Mouse (Mus musculus) heart, embryonic 16.5 days (tissue): ENCODE data around the gene Slc25a4. TPM values are rescaled to one million over a fixed set of nuclear protein-coding genes. Genes with fewer than 3 reads are reported as not detected.
A peak's percentile ranks its signal among the peaks of the same experiment; 100 is the strongest.

ENCODE experiments used
- ATAC-seq: fragments of 200-750 bp; cut with Nextera tagmentation; replicated peaks from 2 replicates; pipeline ENCODE4 v1.8.0; 2017; ENCODE audit warnings: moderate number of reproducible peaks; ENCODE audit not compliant: insufficient read depth, low FRiP score; ENCODE audit errors: extremely low read depth
- H3K27ac ChIP-seq: fragments of 300-500 bp; sonication (generic); 2 replicates; pipeline ENCODE4 v1.5.1; 2014; ENCODE audit warnings: mild to moderate bottlenecking, low read length, control low read depth, moderate library complexity
- H3K27me3 ChIP-seq: fragments of 300-500 bp; sonication (generic); 2 replicates; pipeline ENCODE4 v1.6.1; 2014; ENCODE audit warnings: low read length, mixed read lengths; ENCODE audit not compliant: control insufficient read depth, insufficient read depth
- H3K36me3 ChIP-seq: fragments of 300-500 bp; sonication (generic); 2 replicates; pipeline ENCODE4 v1.6.1; 2014; ENCODE audit not compliant: control insufficient read depth, insufficient read depth
- H3K4me1 ChIP-seq: fragments of 300-500 bp; sonication (generic); 2 replicates; pipeline ENCODE4 v1.6.1; 2014; ENCODE audit warnings: low read length, mixed read lengths; ENCODE audit not compliant: control insufficient read depth, insufficient read depth
- H3K4me2 ChIP-seq: fragments of 300-500 bp; sonication (generic); 2 replicates; pipeline ENCODE4 v1.6.1; 2014; ENCODE audit warnings: low read depth, mild to moderate bottlenecking, control low read depth, low read length
- H3K4me3 ChIP-seq: fragments of 300-500 bp; sonication (generic); 2 replicates; pipeline ENCODE4 v1.5.1; 2014; ENCODE audit warnings: mild to moderate bottlenecking, control low read depth, low read length
- H3K9ac ChIP-seq: fragments of 300-500 bp; sonication (generic); 2 replicates; pipeline ENCODE4 v1.6.1; 2014; ENCODE audit warnings: low read length, control low read depth
- H3K9me3 ChIP-seq: fragments of 300-500 bp; sonication (generic); replicated peaks from 2 replicates; pipeline ENCODE4 v1.6.1; 2016; ENCODE audit warnings: low read length; ENCODE audit not compliant: control insufficient read depth
- WGBS: fragments of 180-500 bp; shearing (Covaris S2); extraction: QIAGEN DNeasy Blood & Tissue Kit; methylation state at CpG from one replicate; pipeline ENCODE4 v1.1.7; 2014; 5-methylcytosine and 5-hydroxymethylcytosine counted together
- polyA plus RNA-seq: library from polyadenylated mRNA; unstranded; fragments of >200 nt; fragmentation: Nextera tagmentation; extraction: Ambion mirVana; gene quantifications from 2 replicates; pipeline ENCODE4 v1.2.1, GENCODE M21; 2015

The Slc25a4 gene
- polyA plus RNA-seq, 1 experiment from 2014 or later, result 2,893 TPM

DNA sequence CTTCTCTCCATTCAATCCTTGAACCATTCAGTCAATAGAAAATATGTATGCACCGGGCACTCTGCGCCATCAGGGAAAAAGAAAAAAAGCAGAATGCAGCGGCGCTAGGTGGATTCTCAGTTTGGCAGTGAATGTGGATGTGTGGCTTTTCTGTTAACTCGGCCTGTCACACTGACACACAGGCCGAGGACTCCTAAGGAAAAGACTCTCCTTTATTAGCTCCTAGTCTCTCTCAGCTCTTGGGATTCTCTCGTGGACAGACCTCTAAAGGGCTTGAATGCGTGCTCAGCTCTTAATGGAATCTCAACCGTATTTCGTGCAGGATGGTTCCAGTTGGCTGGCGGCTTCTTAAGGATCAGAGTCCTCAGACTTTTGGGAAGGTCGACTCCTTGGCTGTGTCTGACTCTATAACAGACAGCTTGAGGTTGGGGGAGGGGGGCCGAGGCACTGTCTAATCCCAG, 557 bp upstream of the Slc25a4 start:
- no peak for ATAC-seq
- Histone ChIP-seq H3K9ac (peak overlapping the region; percentile 93), H3K36me3 (peaks cover 25% of the 10 kb centered on the region), H3K4me3 (peak overlapping the region; percentile 65), H3K27me3 (no peaks in the 10 kb centered on the region), H3K9me3 (no peaks in the 10 kb centered on the region), H3K4me2 (peak overlapping the region; percentile 83), H3K4me1 (peaks cover 48% of the 10 kb centered on the region), H3K27ac (peak overlapping the region; percentile 97)
- 6% methylated on average over 13 of the region's 13 CpGs for WGBS

DNA sequence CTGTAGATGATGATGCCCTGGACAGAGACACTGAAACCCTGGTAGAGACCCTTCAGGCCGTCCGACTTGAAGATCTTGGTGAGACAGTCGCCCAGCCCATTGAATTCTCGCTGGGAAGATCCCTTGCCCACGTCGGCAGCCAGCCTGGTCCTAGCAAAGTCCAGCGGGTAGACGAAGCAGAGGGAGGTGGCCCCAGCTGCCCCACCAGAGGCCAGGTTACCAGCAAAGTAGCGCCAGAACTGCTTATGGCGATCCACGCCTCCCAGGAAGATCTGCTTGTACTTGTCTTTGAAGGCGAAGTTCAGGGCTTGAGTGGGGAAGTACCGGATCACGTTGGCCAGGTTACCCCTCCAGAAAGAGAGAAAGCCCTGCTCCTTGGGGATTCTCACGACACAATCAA, 2.0 kb downstream of the Slc25a4 start:
- Histone ChIP-seq H3K9ac (peak overlapping the region; percentile 93), H3K4me2 (peak overlapping the region; percentile 83), H3K9me3 (no peaks in the 10 kb centered on the region), H3K36me3 (peaks cover 44% of the 10 kb centered on the region), H3K27me3 (no peaks in the 10 kb centered on the region), H3K27ac (peak overlapping the region; percentile 97), H3K4me1 (peaks cover 50% of the 10 kb centered on the region), H3K4me3 (peak overlapping the region; percentile 65)
- ATAC-seq, result no peak
- WGBS, result 52% methylated on average over 15 of the region's 15 CpGs

DNA sequence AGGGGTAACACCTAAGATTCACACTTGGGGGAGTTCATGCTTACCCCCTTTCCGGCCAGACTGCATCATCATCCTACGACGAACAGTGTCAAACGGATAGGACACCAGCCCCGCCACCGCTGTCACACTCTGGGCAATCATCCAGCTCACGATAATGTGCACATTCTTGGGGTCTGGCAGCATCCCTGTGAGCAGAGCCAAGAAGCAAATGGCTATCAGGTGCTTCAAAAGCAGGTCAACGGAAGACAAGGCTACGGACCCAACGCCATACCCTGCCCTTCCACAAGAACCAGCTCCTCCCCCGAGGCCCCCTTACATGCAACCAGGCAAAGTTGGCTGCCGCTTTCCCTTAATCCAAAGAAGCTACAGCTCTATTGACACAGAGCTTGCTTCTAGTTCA, 2.7 kb downstream of the Slc25a4 start:
- peak; percentile 3; the same call in 1 of the 2 replicates for ATAC-seq
- Histone ChIP-seq H3K27ac (peak overlapping the region; percentile 97), H3K9ac (peak overlapping the region; percentile 93), H3K9me3 (no peaks in the 10 kb centered on the region), H3K4me1 (peaks cover 50% of the 10 kb centered on the region), H3K36me3 (peaks cover 47% of the 10 kb centered on the region), H3K27me3 (no peaks in the 10 kb centered on the region), H3K4me2 (peak overlapping the region; percentile 83), H3K4me3 (peak overlapping the region; percentile 65)
- WGBS, result 37% methylated on average over 12 of the region's 12 CpGs

DNA sequence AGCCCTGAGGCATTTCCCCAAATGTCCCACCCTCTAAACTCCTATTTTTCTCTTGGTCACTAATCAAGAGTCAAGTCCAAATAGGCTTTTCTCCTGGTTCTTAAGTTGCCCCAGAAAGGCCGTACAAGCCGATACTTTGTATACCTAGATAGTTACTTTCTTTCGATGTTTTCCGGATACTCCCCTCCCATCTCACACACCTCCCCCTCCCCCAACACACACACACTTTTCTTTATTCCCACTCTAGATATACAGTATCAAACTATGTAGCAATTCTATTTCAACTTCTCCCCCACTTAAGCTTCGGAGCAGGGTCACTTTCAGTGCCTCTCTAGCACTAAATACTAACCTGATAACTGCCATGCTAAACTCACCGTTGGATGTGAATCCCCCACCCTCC, 5.0 kb downstream of the Slc25a4 start:
- Histone ChIP-seq H3K4me1 (peaks cover 37% of the 10 kb centered on the region), H3K4me2 (0 out of 2 replicates have a peak overlapping the region, but pooled peaks have one; percentile 6), H3K27ac (peak overlapping the region; percentile 26), H3K9ac (no peak overlapping the region), H3K36me3 (peaks cover 50% of the 10 kb centered on the region), H3K9me3 (no peaks in the 10 kb centered on the region), H3K27me3 (no peaks in the 10 kb centered on the region), H3K4me3 (no peak overlapping the region)
- ATAC-seq, result no peak
- 75% methylated on average over 6 of the region's 6 CpGs for WGBS

DNA sequence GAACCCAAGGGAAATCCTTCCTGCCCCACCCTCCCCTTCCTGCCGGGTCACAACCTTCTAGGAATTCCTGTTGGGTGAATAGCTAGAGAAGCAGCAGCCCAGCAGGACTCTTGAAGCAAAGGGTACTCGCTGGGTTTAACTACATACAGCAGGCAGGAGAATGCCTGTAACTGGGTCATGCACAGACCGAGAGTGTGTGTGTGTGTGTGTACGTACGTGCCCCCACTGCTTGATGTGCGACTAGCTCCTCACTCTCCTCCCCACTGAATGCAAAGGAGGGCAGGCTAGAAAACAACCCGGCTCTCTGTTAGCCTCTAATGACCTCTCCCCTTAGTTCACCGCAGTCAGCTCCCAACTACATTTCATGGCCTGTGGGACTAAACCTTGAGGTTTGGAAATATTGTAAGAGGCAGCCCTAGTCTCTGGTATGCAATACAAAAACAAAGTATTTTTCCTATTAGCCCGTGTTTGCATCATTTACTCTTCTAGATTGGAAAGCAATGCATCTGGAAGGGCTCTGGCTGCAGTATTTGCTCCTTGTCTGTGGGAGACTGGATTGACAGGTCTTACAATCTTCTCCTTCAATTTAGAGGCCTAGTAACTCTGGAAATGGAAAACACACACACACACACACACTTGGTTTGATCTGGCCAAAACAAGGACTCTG, 6.0 kb downstream of the Slc25a4 start:
- Histone ChIP-seq H3K27ac (peak overlapping the region; percentile 56; the same call in 1 of the 2 replicates), H3K36me3 (peaks cover 50% of the 10 kb centered on the region), H3K9me3 (no peaks in the 10 kb centered on the region), H3K27me3 (no peaks in the 10 kb centered on the region), H3K9ac (no peak overlapping the region), H3K4me2 (no peak overlapping the region), H3K4me1 (peaks cover 36% of the 10 kb centered on the region), H3K4me3 (no peak overlapping the region)
- no peak for ATAC-seq
- 80% methylated on average over 9 of the region's 9 CpGs for WGBS

DNA sequence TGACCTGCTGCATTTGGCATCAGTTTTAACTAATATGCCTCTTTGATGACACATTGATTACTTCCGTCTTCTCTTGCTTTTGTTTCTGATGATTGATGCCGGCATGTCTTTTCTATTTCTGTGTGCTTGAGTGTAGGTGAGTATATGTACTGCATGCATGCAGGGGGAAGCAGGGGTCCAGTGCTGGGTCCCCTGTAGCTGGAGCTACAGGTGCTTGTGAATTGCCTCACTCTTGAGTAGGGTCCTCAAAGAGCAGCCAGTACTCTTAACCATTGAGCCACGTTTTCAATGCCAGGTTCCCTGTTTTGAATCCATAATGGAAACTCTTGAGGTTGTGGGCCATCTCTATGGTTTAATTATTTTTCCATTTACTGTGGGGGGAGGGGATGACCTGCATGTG, 6.8 kb downstream of the Slc25a4 start:
- Histone ChIP-seq H3K9me3 (no peaks in the 10 kb centered on the region), H3K4me1 (peaks cover 31% of the 10 kb centered on the region), H3K27me3 (no peaks in the 10 kb centered on the region), H3K9ac (no peak overlapping the region), H3K27ac (no peak overlapping the region; the same call in 1 of the 2 replicates), H3K4me2 (no peak overlapping the region), H3K36me3 (peaks cover 47% of the 10 kb centered on the region), H3K4me3 (no peak overlapping the region)
- 78% methylated on average over 3 of the region's 3 CpGs for WGBS
- ATAC-seq, result no peak

DNA sequence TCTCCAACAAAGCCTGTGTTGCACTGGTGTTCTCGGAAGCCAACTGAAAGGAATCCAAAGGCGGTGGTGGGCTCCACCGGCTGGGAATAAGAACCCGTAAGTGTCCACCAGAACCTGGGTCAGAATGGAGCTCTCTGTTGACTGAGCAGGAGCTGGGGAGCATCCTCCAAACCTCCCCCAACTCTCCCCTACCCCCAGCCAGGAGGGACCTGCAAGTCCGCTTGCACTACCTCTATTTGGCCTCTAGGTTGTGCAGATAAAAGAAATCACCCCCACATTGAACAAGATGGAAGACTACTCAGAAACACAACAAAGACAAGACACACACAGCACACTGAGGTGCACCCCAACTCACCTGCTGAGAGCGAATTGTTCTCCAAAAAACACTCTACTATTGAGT, 8.7 kb downstream of the Slc25a4 start:
- 82% methylated on average over 6 of the region's 6 CpGs for WGBS
- no peak overlapping the region for H3K27ac ChIP-seq
- 0 out of 2 replicates have a peak, but pooled peaks have one; percentile 14 for ATAC-seq
- H3K9me3 ChIP-seq, result no peaks in the 10 kb centered on the region
- H3K36me3 ChIP-seq, result peaks cover 29% of the 10 kb centered on the region
- no peak overlapping the region for H3K9ac ChIP-seq
- peaks cover 14% of the 10 kb centered on the region for H3K4me1 ChIP-seq
- H3K4me2 ChIP-seq, result no peak overlapping the region
- no peak overlapping the region for H3K4me3 ChIP-seq
- H3K27me3 ChIP-seq, result no peaks in the 10 kb centered on the region

DNA sequence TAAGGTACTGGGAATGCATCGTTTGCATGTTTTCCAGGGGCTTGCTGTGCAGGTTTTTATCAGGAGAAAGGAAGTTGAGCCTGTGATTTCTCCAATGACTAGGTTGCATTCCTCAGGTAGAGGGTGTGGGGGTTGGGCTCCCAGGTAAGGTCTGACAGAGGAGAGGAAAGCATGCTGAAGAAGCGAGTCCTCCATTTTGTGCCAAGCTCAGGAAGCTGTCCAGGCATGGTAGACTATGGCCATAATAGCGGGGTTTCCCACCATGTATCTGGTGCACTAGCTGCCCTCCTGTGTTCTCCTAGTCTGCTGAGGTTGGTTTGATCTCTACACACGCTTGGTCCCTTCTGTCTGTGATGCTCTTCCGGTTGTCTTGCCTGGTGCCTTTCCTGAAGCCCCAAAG, 13.4 kb downstream of the Slc25a4 start:
- no peaks in the 10 kb centered on the region for H3K4me1 ChIP-seq
- H3K4me3 ChIP-seq, result no peak overlapping the region
- 81% methylated on average over 5 of the region's 5 CpGs for WGBS
- H3K27me3 ChIP-seq, result no peaks in the 10 kb centered on the region
- H3K36me3 ChIP-seq, result peaks cover 12% of the 10 kb centered on the region
- no peaks in the 10 kb centered on the region for H3K9me3 ChIP-seq
- H3K27ac ChIP-seq, result no peak overlapping the region
- no peak for ATAC-seq
- H3K9ac ChIP-seq, result no peak overlapping the region
- H3K4me2 ChIP-seq, result no peak overlapping the region

DNA sequence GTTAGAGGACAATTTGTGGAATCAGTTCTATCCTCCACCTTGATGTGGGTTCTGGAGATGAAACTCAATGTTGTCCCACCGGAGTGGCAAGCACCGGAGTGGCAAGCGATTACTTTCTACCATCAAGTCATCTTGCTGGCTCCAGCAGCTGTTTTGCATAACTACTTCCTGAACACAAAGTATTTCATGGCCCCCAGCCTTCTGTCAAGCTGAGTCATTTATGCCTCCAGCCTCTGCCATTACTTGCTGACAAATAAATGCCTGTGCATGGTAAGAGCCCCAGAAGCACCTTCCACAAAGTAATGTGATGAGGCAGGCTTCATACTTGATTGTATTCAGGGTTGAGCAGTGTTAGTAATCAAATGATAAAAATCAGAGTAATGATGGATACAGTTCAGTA, 14.2 kb downstream of the Slc25a4 start:
- H3K9ac ChIP-seq, result no peak overlapping the region

More for the DNA sequence above, 14.2 kb downstream of the Slc25a4 start:
- WGBS, result 89% methylated on average over 3 of the region's 3 CpGs
- no peak overlapping the region for H3K27ac ChIP-seq
- H3K4me2 ChIP-seq, result no peak overlapping the region
- H3K4me3 ChIP-seq, result no peak overlapping the region
- H3K9me3 ChIP-seq, result no peaks in the 10 kb centered on the region
- H3K36me3 ChIP-seq, result peaks cover 12% of the 10 kb centered on the region
- no peaks in the 10 kb centered on the region for H3K4me1 ChIP-seq
- ATAC-seq, result no peak
- H3K27me3 ChIP-seq, result no peaks in the 10 kb centered on the region
